Mouse (Mus musculus): Measurements from ENCODE around the gene Tnfrsf22.

The Tnfrsf22 gene

GRCm38 (mm10) chr7:143631503-143631902 lies 18.0 kb downstream of the Tnfrsf22 start:
- no peak for DNase-seq (ENCODE audit: low spot score in 2 of 2)

GRCm38 (mm10) chr7:143629501-143629900 lies 20.0 kb downstream of the Tnfrsf22 start:
- DNase-seq (ENCODE audit: low spot score in 2 of 2), result no peak

GRCm38 (mm10) chr7:143628540-143628939 lies 20.9 kb downstream of the Tnfrsf22 start, which contains the start of gene Tnfrsf26:
TSS of gene Tnfrsf26 (minus strand) at chr7:143628722.
- DNase-seq (ENCODE audit: low spot score in 2 of 2), result no peak

GRCm38 (mm10) chr7:143627555-143628286 lies 21.7 kb downstream of the Tnfrsf22 start:
- peak in 1 of 2 experiments; percentile 19 for DNase-seq (ENCODE audit: low spot score in 2 of 2)

GRCm38 (mm10) chr7:143626178-143626577 lies 23.3 kb downstream of the Tnfrsf22 start:
- no peak for DNase-seq (ENCODE audit: low spot score in 2 of 2)

GRCm38 (mm10) chr7:143625151-143625550 lies 24.3 kb downstream of the Tnfrsf22 start:
- DNase-seq (ENCODE audit: low spot score in 2 of 2), result no peak

GRCm38 (mm10) chr7:143624561-143624960 lies 24.9 kb downstream of the Tnfrsf22 start:
- no peak for DNase-seq (ENCODE audit: low spot score in 2 of 2)

GRCm38 (mm10) chr7:143620951-143621350 lies 28.5 kb downstream of the Tnfrsf22 start:
- DNase-seq (ENCODE audit: low spot score in 2 of 2), result no peak

- DNase-seq (ENCODE audit: low spot score in 2 of 2), result no peak
Measured at GRCm38 (mm10) chr7:143614404-143615135, 34.9 kb downstream of the Tnfrsf22 start.

- DNase-seq (ENCODE audit: low spot score in 2 of 2), result no peak
Measured at GRCm38 (mm10) chr7:143612215-143612614, 37.2 kb downstream of the Tnfrsf22 start.

- no peak for DNase-seq (ENCODE audit: low spot score in 2 of 2)
Measured at GRCm38 (mm10) chr7:143605321-143605720, 44.1 kb downstream of the Tnfrsf22 start.

GRCm38 (mm10) chr7:143604889-143605288 lies 44.6 kb downstream of the Tnfrsf22 start:
- DNase-seq (ENCODE audit: low spot score in 2 of 2), result no peak

- DNase-seq (ENCODE audit: low spot score in 2 of 2), result no peak
Measured at GRCm38 (mm10) chr7:143601705-143602104, 47.8 kb downstream of the Tnfrsf22 start.

GRCm38 (mm10) chr7:143600231-143600740 lies 49.2 kb downstream of the Tnfrsf22 start:
- DNase-seq (ENCODE audit: low spot score in 2 of 2), result no peak

- DNase-seq (ENCODE audit: low spot score in 2 of 2), result peak; percentile 94 to 95
Measured at GRCm38 (mm10) chr7:143599428-143600230, 49.8 kb downstream of the Tnfrsf22 start, which contains the start of gene Cars. TSS of gene Cars (minus strand) at chr7:143600090.

- DNase-seq (ENCODE audit: low spot score in 2 of 2), result no peak
Measured at GRCm38 (mm10) chr7:143594865-143595264, 54.6 kb downstream of the Tnfrsf22 start.

- no peak for DNase-seq (ENCODE audit: low spot score in 2 of 2)
Measured at GRCm38 (mm10) chr7:143592255-143592654, 57.2 kb downstream of the Tnfrsf22 start.

GRCm38 (mm10) chr7:143588006-143588405 lies 61.5 kb downstream of the Tnfrsf22 start:
- DNase-seq (ENCODE audit: low spot score in 2 of 2), result no peak

- DNase-seq (ENCODE audit: low spot score in 2 of 2), result no peak
Measured at GRCm38 (mm10) chr7:143587586-143587985, 61.9 kb downstream of the Tnfrsf22 start.
